19 mouse cellular contexts compared by ENCODE assay signal in the genomic region with DNA sequence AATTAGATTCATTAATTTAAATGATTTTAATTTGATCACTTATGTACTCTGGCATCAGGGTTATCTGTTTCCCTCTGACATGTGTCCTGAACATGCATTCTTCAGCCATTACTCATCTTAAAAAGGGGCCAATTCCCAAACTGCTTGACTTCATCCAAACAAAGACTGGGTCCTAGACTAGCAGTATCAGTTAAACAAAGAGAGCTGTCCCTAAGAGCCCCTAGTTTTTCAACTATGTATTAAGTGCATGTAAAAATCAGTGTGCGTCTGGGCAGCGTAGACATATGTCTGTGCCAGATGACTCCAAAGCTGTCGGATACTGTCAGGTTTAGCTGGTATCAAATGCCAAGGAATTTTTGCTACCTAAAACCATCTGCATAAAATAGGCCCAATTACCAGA. TPM values are rescaled to one million over a fixed set of nuclear protein-coding genes. Genes with fewer than 3 reads are reported as not detected.
"Had no signal": no experiment of that assay in that cellular context is flagged by ENCODE, and none has a peak within 500 bp of the region (broad histone marks: within the 10 kb centered on the region; RNA-seq: fewer than 3 reads in every experiment).

No protein-coding gene starts in this region.

- ATAC-seq: midbrain, embryonic 15.5 days had no signal

- H3K4me3 ChIP-seq: kidney, embryonic 15.5 days; left cerebral cortex, adult 2 months; liver, embryonic 13.5 days; midbrain, embryonic 12.5 days; midbrain, embryonic 15.5 days; neural tube, embryonic 12.5 days; neural tube, embryonic 15.5 days had no signal

- H3K36me3 ChIP-seq: kidney, embryonic 15.5 days; liver, embryonic 13.5 days had no signal

- H3K27ac ChIP-seq: kidney, embryonic 15.5 days; left cerebral cortex, adult 2 months; liver, embryonic 13.5 days; midbrain, embryonic 12.5 days; midbrain, embryonic 15.5 days; neural tube, embryonic 12.5 days; neural tube, embryonic 15.5 days; stomach, postnatal 0 days had no signal

- H3K4me1 ChIP-seq: kidney, embryonic 15.5 days; liver, embryonic 13.5 days; midbrain, embryonic 12.5 days; midbrain, embryonic 15.5 days; neural tube, embryonic 12.5 days; neural tube, embryonic 15.5 days had no signal

- DNase-seq: kidney, postnatal 10 days; kidney, postnatal 36 days; layer of hippocampus, postnatal 36 days; liver, embryonic 13.5 days; lung, adult 2 months; lung, postnatal 14 days; lung, postnatal 4 days; right cerebral cortex, adult 18-20 months; right cerebral cortex, postnatal 14 days; right cerebral cortex, postnatal 4 days; thymus, postnatal 25 days had no signal

- H3K9ac ChIP-seq: kidney, embryonic 15.5 days; liver, embryonic 13.5 days; midbrain, embryonic 12.5 days; midbrain, embryonic 15.5 days; neural tube, embryonic 12.5 days; neural tube, embryonic 15.5 days had no signal

- H3K27me3 ChIP-seq: kidney, embryonic 15.5 days; liver, embryonic 13.5 days; midbrain, embryonic 12.5 days; midbrain, embryonic 15.5 days; neural tube, embryonic 12.5 days; neural tube, embryonic 15.5 days had no signal

- H3K4me2 ChIP-seq: kidney, embryonic 15.5 days; liver, embryonic 13.5 days; midbrain, embryonic 12.5 days; midbrain, embryonic 15.5 days; neural tube, embryonic 12.5 days; neural tube, embryonic 15.5 days had no signal

- H3K9me3 ChIP-seq: kidney, embryonic 15.5 days; liver, embryonic 13.5 days; midbrain, embryonic 12.5 days; midbrain, embryonic 15.5 days; neural tube, embryonic 12.5 days; neural tube, embryonic 15.5 days had no signal

RNA-seq across cellular contexts. Expression of a gene that starts 23.2 kb away (rescaled TPM):
- polyA plus RNA-seq: liver, adult 2 months had no signal
